Mouse (Mus musculus) kidney, adult 18-20 months (tissue): Measurements from ENCODE around the gene Narfl.
"Not testable (repeated sequence)": the region's sequence is repeated elsewhere in the genome, so short reads cannot be mapped to it uniquely, and the experiment has no call there.

Experiments used
- DNase-seq: peaks from one replicate; pipeline ENCODE4 v3.0.0; 2021

The Narfl gene

DNA sequence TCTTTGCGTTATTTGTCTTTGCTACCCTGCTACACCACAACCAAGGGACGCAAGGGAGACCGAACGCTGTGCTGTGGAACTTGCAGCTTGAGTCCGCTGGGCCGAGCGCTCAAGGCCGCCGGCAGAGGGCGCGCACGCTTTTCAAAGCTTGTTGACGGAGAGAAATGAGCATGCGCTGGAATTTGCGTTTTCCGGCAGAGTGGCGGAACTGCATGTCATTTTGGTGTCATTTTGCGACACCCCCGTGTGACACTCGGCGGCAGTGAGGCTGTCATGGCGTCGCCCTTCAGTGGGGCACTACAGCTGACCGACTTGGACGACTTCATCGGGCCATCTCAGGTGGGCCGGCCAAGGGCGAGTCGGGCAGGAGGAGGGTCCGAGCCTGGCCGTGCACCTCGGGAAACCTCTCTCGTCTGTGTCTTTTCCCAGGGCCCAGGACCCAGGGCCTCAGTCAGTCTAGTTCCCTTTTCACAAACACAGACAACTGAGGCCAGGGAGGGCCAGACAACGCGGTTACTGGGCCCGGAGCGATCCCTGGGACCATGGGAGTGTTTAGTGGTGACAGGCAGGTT, at the start of gene Narfl:
Gene Narfl, plus strand, starts transcription at position 228 of the 572 bp plus-strand sequence.
- DNase-seq = peak; percentile 97

DNA sequence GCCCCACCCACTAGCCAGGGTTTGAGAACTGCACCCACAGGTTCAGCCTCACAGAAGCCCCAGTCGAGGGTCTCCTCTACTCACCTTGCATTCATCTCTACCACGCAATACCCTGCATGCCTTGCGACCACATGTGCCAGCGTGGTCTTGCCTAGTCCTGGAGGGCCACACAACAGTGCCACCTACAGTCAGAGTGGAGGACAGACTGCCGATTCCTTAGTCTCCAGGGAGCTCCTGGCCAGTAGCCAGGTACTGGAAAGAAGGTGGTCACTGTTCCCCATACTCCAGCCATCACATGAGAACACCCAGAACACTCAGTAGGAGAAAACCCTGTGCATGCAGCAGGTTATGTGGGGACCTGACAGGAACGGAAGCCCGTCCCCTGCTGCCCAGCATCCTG, 49.7 kb upstream of the Narfl start:
- DNase-seq = no peak

DNA sequence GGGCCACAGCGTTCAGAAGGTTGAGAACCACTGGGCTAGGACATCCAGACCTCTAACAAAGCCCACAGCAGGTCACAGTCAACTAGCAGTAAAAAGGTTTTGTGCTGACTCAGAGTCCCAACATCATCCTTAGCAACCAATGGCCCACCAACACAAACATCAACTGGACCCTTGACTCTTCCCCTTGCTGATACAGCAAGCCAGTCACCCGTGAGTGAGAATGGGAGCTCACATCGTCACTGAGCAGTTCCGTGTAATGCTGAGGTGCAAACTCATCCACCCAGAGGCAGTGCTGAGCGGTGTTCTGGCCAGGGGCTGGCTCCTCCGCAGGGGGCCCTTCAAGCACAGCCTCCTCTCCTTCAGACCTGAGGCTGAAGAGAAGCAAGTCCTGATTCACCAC, 48.3 kb upstream of the Narfl start:
- DNase-seq = peak; percentile 18

DNA sequence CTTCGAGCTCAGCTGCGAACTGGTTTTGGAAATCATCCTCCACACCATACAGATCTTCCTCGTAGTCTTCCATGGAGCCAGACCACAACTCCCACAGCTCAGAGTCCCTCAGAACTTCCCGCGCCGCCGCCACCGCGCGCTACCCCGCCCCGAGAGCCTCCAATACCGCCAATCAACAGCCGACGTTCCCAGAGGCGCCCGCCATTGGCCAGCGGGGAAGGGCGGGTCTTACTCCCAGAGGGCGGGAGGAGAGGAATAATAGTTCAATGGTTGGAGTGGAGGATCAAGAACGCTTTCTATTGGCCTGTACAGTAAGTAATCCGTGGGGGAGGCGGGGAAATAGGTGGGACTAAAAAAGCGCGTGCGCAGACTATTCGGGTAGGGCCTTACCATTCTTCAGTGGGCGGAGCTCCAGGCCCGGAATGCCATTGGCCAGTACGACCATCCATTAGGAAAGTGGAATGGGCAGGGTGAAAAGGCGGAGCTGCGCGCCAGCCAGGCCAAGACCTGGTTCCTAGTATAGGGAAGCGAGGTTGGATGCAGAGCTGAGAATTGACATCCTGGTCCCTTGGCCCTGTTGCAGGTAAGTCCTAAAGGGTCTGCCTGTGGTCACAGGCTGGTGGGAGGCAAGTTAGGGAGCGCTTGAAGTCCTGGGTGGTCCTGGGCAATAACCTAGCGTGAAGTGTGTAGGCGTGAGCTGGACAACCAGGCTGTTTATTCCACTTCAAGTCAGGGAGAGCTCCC, 46.1 kb upstream of the Narfl start, which contains the start of the genes Chtf18 and Rpusd1:
Gene Chtf18, minus strand, starts transcription at position 155 of the 744 bp plus-strand sequence.
Gene Rpusd1, plus strand, starts transcription at position 406 of the 744 bp plus-strand sequence.
- DNase-seq = peak; percentile 100

DNA sequence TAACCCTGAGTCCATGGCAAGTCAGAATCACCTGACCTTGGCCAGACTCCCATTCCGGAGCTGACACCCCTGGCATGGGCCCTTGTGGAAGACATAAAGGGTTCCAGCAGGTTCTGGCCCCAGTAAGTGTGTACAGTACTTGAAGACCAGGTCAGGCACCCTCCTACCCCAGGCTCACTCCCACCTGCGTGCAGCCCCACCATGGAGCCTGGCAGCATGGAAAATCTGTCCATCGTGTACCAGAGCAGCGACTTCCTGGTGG, 45.6 kb upstream of the Narfl start:
- no peak for DNase-seq

DNA sequence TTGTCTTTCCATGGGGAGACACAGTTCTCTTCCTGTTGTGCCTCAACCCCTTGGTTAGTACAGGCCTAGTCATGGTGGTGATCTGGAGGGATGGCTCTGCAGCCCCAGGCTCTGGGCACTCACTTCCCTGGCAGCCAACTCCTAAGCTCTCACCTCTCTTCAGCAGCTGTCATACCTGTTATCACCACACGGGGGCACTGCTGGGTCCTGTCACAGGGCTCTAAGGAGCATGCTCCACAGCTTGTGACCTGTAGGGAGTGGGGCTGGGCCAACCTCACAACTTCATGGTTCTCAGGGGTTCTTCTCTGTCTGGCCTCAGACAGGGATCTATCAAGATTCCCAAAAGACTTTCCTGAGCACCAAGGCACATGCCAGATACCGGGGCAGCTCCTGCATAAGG, 41.5 kb upstream of the Narfl start:
- DNase-seq = peak; percentile 89

DNA sequence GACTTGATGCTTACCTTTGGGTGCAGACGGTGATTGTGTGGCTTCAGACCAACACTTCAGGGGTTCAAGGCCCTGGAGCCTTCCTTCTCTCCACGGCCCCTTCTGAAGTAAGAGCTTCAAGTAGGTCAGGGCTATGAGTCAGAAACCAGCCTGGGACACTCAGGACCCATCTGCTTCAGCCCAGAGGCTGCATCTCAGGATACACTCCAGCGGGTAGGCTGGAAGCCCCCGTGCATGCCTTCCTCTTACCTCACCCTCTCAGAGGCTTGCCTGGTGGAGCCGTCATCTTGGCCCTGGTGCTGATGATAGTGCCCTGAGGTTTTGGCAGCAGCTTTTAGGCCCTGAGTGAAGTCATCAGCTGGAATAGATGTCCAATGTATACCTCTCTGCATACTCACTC, 38.3 kb upstream of the Narfl start:
- DNase-seq = no peak

DNA sequence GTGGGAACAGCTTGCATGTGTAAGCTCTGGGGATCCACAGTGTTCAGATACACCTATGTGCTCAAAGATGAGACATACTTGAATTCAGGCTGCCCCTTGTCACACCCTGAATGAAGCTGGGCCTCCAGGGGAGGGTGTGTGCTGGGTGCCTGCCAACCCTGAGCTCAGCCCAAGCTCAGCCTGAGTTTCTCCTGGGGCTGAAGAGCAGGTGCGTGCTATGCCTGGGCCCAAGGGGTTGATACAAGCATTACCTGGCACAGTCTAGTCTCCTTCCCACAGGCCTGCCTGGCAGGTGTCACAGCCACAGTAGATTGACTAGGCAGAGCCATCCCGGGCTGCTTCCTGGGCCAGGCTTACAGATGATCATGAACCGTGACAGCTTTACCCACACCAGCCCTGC, 37.8 kb upstream of the Narfl start, which contains the start of gene Mslnl:
Gene Mslnl, plus strand, starts transcription at position 298 of the 400 bp plus-strand sequence.
- no peak for DNase-seq

DNA sequence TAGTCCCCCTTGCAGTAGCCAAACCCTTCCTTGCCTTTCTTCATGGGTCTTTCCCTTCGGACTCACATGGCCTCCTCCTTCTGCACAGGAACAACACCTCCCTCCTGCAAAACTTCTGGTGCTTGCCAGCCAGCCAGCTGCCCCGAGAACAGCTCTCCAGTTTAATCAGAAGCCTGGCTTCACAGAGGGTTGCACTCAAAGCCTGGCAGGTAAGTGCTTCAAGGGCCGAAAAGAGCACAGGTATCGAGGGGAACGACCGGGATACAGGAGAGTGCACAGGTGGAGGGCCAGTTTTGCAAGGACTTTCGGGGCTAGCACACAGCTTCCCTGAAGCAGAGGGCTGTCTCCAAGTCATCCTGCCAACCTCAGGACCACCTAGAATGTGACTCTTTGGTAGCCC, 34.7 kb upstream of the Narfl start:
- DNase-seq = no peak

- DNase-seq = not testable (repeated sequence)
Measured at GRCm38 (mm10) chr17:25741471-25741870, 32.1 kb upstream of the Narfl start.

- no peak for DNase-seq
Measured at GRCm38 (mm10) chr17:25743831-25744230, 29.7 kb upstream of the Narfl start.

DNA sequence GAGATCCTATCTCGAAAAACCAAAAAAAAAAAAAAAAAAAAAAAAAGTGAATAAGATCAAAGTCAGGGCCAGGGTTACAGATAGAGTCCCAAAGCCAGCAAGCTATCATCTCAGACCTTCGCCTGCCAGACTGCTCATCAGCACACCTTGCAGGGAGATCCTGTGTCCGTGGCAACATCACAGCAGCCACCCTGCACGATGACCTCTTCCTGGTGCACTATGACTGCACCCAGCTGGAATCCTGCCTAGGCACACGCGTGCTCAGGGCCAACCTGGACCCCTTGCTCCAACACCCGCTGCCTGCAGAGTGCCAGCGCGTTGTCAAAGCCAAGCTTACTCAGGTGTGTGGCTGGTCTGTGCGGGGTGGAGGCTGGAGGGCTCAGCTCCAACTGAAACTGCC, 29.3 kb upstream of the Narfl start:
- DNase-seq = no peak

DNA sequence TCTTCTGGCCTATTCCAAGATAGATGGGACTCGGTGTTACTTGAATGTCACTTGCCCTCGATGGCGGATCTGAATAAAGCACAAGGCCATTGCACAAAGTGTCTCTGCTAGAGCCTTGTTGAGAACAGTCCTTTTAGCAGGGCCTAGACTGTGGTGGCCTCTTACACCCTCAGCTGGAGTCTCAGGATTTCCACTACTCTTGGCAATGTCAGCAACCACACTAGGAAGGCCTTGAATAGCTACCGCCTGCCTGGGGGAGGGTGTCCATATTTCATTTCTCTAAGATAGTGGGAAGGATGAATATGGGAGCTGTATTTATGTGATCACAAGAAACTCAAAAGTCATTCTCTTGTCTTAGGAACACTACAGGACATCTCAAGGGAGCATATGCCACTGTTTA, 25.3 kb upstream of the Narfl start:
- DNase-seq = no peak

DNA sequence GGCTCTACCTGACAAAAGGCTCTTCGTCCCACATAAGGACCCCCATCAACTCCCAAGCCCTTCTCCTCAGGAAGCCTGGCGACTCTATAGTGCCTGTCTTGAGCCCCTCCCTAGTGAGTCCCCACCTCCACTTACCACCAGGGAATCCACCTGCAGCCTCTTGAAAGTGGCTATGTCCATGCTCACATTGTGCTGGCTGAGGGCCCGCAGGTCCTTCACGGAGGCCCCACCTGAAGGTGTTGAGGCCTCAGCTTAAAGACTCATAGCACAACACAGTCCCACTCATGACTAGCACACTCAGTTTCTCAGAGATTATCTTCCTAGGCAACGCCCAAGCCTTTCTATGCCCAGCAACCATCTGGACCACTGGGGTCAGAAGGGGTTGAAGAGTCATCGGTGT, 24.3 kb upstream of the Narfl start:
- no peak for DNase-seq

DNA sequence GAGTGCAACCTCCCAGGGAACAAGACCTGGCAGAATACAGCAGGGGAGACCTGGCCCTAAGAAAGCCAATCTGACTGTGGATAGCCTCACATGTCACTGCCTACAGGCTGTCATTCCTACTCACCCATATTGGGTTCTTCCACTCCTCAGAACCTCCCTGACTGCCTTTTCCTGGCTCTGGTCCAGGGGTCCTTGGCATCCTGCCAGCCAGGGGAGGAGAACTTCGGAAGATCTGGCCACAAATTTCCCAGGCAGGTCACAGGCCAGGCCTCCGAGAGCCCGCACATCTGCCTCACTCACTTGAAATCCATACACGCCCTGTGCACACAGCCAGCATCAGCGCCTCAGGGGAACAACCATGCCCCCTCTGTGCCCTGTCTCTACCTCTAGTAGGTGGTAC, 22.1 kb upstream of the Narfl start:
- peak; percentile 32 for DNase-seq

- DNase-seq = no peak
Measured at GRCm38 (mm10) chr17:25754241-25754640, 19.3 kb upstream of the Narfl start, which contains the start of gene Msln. Gene Msln, minus strand, starts transcription at chr17:25754378.

GRCm38 (mm10) chr17:25755086-25755485, 18.5 kb upstream of the Narfl start:
- no peak for DNase-seq

DNA sequence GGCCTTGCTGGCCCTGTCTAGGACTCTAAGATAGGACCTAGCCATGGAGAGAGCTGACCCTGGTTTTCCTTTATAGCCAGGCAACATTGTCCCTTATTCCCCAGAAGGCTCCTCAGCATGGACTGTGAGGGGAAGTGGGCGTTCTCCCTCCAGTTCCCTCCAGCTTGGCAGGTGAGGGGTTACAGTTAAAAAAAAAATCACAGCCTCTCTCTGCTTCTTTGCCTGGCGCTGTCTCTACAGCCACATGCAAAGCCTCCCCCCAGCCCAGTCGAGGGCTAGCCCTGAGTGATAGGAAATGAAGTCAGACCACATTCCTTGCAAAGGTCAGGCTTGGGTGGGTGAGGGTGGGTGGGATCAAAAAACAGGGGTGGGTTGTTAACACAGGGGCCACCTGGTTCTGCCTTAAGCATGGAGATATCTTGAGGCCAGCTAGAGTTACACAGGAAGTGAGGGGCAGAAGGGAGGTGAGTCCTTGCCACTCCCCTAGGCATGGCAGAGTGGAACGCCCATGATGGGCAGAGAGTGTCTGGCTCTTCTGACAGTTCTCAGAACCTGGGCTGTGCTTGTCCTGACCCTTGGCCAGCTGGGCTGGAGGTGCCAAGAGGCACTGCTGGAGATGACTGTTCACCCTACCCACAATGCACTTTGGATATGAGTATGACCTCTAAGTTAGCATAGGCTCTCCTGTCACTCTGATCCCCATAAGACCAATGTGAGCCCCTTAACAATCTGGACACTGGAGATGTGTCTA, 17.8 kb upstream of the Narfl start:
- DNase-seq = no peak

DNA sequence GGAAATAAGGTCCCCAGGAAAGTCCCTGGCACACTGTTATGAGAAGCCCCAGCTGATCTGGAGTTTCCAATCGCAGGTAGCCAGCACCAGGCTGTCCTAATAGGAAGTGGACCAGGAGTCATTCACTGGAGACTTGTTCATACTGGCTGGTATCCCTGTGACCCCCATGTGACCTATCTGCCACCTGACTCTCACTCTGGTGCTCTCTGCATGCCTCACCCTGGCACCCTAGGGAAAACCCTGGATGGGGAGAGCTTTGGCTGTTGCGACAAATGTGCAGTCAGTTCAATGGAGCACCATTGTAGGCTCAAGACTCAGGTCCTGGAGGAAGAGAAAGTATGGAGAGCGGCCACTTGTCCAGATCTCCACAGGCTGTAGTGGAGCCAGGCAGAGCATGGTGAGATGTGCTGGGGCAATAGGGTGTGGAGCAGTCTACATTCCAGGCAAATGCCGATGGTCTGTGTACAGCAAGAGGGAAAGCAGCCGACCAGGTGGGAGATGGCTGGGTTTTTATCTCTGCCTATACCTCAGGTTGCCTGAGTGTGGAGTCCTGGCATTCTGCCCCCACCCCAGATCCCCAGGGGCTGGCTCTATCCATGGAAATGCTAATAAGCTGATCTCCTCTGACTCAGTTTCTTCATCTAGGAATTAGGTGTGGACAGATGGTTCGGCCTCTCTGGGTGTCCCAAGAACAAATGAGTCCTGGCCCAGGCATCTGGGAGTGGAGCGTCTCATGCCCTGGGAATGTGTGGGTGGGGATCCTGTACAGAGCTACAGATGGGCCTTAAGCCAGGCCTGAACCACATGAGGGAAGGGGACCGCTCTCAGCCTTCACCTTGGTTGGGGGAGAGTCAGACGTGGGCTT, 17.0 kb upstream of the Narfl start:
- DNase-seq = no peak

DNA sequence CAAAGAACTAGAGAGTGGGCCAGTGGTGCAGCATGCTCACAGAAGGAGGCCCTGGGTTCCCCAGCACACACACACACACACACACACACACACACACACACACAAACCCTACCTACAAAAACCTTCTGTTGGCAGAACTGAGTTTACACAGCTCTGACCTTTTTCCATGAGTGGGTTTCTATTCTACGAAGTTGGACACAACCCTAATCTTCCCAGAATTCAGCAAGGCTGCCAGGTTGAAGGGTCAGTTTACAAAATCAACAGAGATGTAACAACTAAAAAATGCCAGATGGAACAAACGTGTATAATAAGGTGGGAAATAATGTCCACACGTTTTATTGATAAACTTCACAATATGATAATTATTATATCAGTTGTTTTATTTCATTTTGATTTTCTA, 15.9 kb upstream of the Narfl start:
- no peak for DNase-seq

DNA sequence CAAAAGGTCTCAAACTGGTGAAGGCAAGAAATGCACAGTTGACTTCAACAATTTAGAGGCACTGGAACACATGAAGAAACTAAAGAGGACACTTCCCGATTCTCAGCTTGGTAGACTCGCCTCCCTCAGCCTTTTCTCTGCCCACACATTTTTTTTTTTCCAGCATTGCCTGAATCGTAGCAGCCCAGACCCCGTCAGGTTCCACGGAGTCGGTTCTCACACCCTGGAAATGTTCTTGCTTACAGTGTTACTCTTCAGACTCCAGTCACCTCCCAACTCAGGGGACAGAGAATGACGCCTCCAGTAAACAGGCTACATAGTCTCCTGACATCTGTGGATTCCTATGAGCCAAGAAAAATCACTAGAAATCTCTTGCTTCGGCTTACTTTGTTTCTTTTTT, 13.4 kb upstream of the Narfl start:
- DNase-seq = no peak

GRCm38 (mm10) chr17:25761561-25761970, 12.0 kb upstream of the Narfl start:
- DNase-seq = peak; percentile 11

DNA sequence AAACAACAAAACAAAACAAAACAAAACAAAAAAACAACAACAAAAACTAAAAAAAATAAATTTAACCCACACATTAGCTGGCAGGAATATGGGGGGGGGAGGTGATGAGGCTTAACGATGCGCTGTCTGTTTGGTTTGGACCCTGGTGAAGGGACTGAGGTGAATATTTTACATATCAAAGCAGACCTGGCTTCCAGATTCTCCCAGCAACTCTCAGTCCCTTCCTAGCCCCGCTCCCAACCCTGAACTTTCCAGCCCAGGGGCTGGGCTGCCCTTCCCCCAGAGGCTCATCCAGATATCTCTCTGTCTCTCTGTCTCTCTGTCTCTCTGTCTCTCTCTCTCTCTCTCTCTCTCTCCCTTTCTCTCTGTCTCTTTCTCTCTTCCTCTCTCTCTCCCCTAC, 11.0 kb upstream of the Narfl start:
- DNase-seq = no peak
